Mouse (Mus musculus) heart, adult 8-10 months (tissue): Measurements from ENCODE around the gene Ky. TPM values are rescaled to one million over a fixed set of nuclear protein-coding genes. Genes with fewer than 3 reads are reported as not detected.
A peak's percentile ranks its signal among the peaks of the same experiment; 100 is the strongest.

Experiments
- DNase-seq: peaks from one replicate; pipeline ENCODE4 v3.0.0; 2022; ENCODE audit warnings: low spot score
- total RNA-seq, 4 experiments: library from RNA; stranded (reverse); gene quantifications; 2 replicates each; pipeline ENCODE4 v1.2.4; 2022

Gene Ky
- total RNA-seq, 4 experiments from 2014 or later: 12.0 to 21.0 (median 17.8) TPM

DNA sequence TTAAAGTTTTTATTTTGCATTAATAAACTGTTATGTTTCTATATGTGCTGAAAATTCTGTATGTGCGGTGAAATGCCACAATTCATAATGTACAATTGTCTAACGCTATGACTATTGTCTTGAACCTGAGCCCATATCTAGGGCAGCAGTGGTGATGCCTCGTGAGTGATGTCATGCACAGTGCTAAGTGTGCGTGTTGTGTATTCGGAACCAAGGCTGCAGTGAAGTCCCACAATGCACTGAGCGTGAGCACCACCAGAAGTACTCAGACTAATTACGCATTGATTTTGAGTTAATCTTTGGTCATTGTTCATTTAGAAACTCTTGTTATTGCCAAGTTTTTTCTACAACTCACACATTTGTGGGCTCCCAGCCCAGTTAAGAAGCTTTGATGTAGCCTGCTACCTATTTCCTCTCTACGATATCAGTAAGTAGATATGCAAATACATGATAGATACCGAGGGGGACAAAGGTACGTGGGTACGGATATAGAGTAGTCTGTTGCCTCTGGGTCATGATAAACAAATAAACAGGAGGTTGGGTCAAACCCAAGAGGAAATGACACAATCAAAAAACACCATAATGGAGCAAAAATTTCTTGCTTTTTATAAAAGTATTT lies 3.4 kb upstream of the Ky start:
- DNase-seq: no peak

DNA sequence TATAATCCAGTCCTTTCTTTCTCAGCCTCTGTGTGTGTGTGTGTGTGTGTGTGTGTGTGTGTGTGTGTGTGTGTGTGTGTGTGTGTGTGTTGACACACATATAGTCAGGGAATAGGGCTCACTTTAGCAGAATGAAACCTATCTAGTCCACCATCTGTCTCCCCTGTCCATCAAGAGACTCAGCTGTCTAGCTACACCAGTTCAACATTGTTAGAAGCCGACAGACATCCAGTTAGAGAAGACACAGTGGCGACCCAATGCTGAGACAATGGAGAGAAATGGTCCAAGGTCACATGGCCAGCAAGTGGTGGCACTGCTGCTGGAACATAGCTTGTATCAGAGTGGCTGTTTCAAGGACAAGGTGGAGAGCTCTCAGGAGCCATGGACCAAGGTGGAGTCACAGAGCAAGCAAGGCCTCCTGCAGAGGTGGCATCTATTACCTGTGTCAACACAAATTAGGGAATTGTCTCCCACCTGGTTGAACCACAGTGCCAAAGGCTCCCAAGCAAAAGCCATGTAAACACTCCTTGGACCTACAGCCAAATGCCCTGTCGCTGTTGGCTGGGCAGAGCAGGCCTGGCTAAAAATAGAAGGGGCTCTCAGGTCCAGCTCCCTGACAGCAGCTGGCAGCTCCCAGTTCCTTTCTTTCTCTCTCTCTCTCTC lies 703 bp upstream of the Ky start:
- no peak for DNase-seq

DNA sequence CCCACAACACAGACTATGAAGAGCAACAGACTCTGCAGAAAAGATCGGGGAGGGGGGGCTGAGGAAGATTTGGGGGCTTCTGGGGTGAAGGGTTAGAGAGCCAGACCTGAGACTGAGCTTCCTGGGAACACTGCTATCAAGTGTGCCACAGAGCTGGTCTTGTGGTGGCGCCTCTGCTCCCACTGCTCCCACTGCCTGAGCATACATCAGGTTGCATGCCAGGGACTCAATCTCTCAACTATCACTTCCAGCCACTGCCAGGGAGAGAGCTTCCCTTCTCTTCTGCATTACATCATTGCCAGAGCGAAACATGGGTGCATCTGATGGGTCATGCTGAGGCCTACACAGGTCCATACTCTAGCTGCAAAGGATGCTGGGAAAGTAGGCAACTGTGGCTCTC lies 2.8 kb downstream of the Ky start:
- DNase-seq: no peak

DNA sequence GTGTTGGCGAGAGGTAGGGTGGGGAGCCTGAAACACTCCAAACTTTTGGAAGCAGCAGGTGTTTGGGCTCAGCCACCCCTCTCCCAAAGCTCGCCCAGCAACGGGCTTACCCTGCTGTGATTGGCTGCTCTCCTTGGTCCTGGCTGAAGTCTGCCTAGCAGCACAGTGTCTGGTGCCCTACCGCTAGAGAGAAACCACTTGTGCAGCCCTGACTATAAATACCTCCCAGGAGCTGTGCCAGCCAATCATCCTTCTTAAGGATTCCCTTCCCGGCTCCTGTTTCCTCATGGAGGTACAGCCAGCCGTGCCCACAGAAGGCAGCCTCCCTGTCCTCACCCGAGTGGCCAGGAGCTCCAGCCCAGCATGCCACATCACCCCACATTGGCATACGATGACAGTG lies 5.9 kb downstream of the Ky start:
- DNase-seq: peak; percentile 69

DNA sequence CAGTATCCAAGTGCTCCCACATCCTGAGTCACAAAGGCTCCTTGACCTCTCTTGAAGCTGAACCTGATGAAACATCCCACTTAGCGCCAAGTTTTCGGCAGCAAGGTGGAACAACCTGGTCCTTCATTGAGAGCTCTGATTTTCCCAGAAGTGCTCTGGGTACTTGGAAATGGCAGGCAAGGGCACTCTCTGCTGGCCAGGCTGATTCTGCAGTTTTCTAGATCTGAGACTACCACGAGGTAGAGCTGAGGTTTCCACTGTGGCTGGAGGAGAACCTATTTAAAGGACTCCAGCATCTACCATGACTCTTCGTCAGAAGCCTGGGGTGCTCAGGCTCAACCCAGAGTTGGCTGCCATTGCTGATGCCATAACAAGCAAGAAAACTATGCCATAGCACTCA lies 8.0 kb downstream of the Ky start:
- no peak for DNase-seq

DNA sequence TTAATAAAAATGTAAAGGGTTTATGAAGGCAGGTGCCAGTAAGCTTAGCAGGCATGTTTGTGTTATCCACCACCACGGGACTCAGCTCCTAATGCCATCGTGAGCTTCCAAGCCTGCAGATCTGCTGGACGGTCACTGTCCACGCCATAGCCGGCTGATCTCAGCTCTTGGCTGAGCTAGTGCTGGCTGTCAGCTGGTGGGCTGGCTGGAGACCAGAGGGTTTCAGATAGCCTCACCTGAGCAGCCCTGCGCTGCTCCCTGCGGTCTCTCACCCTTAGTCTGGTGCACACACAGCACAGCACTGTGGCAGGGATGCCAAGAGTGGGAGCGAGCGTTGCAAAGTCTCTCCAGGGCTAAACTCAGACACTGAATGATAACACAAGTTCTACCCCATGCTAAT lies 12.9 kb downstream of the Ky start:
- peak; percentile 62 for DNase-seq

DNA sequence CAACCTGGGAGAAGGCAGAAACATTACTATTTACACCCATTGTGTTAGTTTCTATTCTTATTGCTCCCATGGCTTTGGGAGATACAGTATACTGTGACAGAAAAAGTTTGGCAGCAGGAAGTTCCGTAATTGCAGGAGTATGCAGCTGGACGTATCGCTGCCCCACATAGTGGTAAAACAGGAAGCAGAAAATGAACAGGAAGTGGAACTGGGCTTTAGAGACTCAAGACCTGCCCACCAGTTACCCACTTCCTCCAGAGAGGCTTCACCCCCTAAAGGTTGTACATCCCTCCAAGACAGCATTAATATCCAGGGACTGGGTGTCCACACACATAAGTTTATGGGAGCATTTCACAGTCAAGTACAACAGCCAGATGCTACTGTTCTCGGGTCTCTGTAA lies 15.8 kb downstream of the Ky start:
- no peak for DNase-seq

DNA sequence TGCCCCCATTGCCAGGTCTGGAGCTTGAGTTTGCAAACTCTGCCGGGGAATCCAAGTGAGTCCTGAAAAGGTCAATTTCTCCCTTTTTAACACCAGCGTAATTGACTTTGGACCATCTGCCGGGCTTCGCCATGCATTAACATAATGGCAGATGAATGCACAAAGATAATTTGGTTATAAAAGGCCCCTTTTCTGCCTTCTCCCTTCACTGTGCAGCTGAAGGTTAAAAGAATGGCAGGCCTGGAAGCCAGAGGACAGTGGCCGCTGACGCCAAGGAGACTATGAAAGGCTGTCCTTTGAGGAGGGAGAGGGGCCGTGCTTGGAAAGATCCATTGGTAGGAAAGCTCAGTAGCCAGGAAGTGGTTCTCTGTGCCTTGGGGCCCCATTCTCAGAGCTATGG lies 22.6 kb downstream of the Ky start:
- no peak for DNase-seq

DNA sequence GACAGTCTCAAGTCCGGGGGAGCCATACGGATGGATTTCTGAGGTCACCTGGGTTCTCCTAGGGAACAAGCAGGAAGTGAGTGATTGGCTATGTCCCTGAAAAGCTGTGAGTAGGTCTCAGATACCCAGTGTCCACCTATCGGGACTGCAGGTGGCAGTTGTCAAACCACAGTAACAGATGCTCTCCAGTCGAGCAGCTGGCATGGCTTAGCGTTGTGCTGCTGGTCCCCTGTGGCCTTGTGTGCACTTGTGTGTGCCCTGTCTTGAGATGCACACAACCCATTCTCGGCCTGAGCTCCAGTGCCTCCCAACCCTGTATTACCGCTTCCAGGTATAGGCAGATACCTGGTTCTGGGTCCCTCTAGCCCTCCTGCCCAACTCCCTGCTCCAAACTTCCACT lies 23.0 kb downstream of the Ky start:
- no peak for DNase-seq

DNA sequence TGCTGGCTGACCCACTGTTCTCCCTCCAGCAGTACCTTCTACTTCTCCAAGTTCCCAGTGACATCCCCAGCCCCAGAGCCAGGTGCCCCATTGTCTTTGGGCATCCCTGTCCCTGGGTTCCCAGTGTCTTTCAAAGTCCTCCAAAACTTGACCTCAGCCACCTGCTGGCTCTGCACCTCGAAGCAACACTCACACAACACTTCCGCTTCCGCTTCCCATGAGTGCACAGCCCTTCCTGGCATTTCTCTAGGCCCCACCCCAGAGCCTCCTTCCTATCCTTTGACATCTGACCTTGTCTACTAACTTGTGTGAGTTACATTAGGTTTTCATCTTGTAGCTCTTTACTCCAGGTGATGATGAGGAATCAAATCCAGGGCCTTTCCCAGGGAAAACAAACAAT lies 23.5 kb downstream of the Ky start:
- no peak for DNase-seq

DNA sequence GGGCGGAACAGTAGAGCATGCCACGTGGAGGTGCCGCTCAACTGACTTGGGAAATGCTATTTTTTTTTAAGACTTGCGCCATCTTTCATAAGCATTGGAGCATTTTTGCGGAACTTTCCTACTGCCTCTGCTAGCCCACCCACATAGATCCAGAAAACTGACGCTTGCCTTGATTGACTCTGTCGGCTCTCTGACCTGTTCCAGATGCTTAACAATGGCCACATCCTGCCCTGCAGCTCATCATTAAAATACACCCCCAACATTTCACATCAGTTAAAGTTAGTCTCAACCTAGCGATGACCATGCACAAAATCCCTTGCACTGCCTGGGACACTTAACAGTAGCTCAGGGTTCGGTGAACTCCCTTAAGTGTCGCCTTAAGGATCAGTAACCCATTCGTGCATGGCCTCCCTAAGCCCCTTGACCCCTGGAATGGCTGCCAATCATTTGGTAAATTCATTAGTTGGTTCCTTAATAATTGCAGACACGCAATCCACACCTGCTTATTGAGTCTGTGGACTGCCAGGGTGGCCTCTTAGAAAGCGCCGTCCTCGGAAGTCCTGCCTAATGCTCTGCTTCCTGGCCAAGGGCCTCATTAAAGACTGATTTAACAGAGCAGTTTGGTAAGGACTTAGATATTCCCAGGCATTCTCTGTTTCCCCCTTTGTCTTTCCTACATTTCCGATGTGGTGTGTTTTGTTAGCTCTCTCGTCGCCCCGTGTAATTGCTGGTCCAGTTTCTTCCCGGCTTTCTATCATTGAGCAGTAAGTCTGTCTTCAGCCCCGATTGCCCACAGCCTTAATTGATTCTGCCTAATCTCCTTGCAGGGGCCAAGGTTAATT lies 25.7 kb downstream of the Ky start:
- DNase-seq: no peak

DNA sequence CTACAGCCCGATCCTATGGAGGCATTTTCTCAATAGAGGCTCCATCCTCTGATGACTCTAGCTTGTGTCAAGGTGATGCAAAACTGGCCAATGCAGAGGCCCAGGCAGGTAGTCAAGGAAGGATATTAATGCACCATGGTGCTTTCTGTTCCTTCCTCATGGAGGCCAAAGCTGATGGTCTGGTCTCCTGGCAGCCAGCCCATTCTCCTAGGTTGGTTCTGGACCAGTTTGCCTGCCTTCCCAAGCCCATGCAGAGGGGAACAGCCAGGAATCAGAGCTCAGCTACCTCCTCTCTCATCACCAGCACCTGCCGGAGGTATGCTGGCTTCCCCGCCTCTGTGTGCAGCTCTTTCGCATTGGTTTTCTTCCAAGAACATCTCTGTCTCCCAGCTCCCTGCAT lies 31.4 kb downstream of the Ky start:
- no peak for DNase-seq

DNA sequence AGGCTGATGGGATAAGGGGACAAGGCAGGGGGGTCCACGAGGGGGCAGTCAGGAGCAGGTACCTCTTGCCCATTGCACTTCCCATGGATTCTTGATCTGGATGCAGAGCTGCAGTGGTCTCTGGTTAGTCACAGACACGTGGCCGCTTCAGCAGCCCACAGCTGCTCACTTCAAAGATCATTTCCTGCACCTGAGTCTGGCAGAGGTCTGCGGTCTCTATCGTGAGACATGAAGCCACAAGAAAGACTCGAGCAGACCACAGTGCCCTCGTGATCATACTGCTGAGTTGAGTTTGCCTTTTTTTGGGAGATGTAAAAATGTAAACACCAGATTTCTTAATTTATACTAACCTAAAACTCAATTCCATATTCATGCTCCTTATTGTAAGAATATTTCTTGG lies 34.1 kb downstream of the Ky start:
- DNase-seq: no peak

DNA sequence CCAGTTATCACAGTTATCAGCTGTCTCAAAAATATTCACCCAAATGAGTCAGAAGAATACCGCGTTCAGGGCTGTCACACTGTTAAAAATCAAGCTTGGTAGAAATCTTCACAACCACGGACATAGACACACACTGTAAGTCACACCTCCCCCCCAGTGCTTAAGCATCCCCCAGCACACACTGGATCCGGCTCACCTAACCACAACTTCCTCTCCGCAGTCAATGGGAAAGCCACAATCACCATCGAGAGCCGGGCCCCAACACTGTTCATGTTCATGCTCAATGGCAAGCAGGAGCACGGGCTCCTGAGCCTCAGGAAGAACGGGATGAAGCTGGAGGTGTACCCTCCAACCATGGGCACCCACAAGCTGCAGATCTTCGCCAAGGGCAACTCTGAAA lies 36.1 kb downstream of the Ky start:
- DNase-seq: no peak

DNA sequence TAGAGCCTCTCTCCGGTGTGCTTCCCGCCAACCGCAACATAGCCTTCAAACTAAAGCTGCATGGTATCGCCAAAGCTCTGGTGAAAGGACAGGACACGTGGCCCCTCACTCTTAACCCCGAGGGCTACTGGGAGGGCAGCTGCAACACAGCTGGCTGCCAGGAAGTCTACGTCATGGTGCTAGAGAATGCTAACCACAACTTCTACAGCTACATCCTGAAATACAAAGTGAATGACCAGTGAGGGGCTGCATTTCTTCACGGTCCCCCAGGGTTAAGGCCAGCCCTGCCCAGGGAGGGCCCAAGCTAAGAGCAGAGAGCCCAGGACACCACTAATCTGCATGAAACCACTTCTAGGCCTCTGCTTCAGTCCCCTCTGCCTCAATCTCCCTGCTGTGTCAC lies 37.0 kb downstream of the Ky start:
- DNase-seq: no peak

DNA sequence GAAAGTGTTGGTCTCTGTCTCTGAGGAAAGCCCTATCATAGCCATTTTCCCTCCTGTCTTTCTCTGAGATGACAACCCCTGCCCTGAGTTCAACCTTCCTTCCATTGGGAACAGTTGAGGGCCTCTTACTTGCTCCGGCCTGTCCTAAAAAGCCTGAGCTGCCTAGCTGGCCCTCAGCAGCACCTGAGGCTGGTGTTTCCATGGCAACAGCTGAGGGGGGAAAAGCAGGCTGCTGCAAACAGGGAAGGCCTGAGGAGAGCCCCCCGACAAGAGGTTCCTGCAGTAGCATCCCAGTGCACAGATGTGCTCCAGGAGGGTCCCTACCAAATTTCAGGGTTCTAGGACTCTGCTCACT lies 38.2 kb downstream of the Ky start:
- no peak for DNase-seq

DNA sequence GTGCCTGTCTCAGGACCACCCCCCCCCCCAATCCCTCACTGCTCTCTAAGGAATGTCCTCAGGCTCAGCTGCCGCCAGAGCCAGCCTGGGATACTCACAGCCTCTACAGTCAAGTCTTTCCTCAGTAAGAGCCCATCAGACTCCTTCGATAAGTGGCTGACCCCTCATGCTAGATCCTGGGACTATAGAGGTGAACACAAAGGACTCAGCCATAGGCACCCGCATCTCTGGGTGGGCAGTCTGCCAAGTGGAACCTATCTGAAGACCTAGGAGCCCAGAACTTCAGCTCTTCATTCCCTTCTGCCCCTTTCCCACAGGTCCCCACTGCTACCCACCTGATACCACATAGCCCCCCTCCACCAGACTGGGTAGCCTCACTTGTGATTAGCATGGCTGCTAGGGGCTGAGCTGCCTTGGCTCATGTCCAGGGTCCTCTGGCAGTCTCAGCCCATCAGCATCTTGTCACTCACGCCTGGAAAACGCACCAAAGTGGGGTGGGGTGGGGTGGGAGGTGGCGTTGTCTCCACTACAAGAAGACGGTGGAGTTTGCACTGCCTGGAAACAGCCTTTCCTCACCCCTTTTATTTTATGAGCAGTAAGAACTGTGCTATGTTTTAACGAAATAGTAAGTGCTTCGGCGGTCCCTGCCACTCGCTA lies 38.7 kb downstream of the Ky start:
- DNase-seq: no peak

DNA sequence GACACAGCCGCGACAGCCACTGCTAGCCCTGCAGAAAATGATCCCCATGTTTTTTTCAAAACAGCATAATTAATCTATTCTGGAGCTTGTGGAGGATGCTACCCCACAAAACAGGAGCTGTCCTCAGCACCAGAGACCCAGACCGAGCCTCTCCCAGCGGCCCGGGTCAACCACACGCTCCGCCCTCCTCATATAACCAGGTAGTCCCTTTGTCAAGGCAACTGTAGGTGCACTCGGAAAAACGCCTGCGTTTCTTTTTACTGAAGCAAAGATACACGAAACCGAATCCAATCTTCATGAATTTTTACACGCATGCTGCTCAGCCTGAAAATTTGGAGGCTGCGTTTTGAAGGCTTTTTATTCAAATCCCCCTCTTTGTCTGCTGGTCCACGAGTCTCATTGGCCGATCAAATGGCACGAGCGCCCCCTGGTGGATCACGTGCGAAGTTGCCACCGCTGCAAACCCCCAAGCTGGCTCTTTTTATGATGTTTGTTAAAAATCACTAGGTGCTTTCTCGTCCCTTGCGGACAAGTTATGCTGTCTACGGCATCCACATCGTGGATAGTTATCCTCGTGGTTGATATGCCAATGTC lies 39.3 kb downstream of the Ky start:
- peak; percentile 69 for DNase-seq

DNA sequence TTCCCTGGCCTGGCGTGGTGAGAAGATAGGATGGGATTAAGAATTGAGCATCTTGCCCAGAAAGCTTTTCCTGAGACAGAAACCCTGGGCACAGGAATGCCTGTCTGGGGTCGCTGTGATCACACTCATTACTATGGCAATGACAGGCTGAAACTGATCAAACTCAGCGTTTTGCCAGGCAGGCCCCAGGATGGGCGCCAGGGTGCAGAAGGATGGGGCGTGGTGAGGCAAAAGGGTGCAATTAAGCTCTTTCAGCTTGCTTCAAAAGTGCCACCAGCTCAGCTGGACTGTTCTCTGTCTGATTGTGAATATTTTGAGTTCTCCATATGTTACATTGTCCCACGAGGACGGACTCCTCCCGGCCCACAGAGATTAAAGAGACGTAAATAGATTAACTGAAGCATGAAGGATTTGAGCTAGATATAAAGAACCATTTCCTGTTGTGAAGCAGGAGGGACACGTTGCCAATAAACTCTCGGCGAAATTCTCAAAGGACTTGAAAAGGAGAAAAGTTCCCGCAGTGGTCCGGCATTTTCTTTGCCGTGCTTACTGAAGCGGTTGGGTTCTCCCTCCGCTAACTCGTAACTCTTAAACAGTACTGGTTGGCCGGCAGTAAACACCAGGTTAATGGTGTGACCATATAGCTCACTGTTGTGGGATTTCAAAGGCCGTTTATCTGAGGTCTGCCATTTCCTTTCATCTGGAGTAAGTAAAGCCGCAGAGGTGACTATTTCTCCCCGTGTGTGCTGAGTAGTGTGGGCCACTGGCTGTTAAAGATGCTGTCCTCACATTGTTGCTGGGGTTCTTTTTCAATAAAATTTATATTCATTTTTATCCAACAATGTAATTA lies 40.1 kb downstream of the Ky start:
- DNase-seq: no peak

DNA sequence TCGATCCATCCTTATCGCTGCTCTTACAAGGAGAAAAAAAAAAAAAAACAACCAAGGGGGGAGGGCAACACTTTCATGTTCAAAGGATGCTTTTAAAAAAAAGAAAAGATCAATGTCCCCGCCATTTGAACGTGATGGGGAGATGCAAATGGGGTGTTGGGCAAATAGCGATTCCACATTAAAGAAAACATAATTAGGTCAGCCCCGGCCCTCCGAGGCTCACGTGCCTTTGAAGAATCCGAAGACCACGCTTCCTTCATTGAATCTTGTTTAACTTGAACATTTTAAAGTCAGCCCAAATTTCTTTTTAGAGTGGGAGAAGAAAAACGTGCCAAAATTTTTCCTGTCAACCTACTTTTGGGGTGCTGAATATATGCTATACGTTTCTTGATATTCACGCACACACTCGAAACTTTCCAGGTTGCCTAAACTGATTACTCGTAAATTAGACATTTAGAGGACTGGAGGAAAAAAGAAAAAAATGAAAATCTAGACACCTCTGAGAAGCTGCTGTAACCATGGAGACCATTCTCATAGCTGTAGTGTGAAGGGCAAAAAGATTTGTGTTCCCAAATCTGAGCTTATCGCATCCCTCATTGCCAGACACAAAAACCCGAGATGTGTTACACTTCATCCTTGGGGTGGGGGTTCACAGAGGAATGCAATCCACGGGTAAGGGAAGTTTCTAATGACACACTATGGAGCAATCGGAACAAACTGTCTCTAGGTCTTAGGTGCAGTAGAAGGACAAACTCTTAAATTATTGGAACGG lies 40.9 kb downstream of the Ky start:
- DNase-seq: no peak

DNA sequence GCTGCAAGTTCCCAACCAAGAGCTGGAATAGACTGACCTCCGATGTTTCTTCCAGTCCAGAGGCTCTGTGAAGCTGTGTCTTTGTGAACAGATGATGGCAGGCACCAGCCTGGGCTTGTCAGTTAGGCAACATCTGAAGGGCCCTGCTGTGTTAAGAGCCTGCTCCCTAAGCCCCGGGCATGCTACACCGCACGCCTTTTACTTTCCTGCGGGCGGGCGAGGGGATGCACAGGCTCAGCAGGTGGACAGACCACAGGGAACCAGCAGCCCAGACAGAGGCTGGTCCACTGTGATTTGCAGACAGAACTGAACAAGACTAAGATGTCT lies 41.4 kb downstream of the Ky start:
- no peak for DNase-seq
